Mouse (Mus musculus) MEL (cell line): Measurements from ENCODE around the gene Tgtp2.
A peak's percentile ranks its signal among the peaks of the same experiment; 100 is the strongest.

Source experiments
- EP300 ChIP-seq, 2 experiments: IDR thresholded peaks; 2 replicates each; pipeline ENCODE4 v1.6.1; 2011; ENCODE audit warnings: improper control_type of control experiment in 2 of 2, low read length in 2 of 2, low read depth in 1 of 2, mild to moderate bottlenecking in 1 of 2
- POLR2AphosphoS2 ChIP-seq: IDR thresholded peaks from 2 replicates; pipeline ENCODE4 v1.6.1; 2011; ENCODE audit warnings: low read length, improper control_type of control experiment
- TCF12 ChIP-seq: IDR thresholded peaks from 2 replicates; pipeline ENCODE4 v1.6.1; 2014; ENCODE audit warnings: low read depth, mild to moderate bottlenecking, inconsistent platforms, low read length, improper control_type of control experiment, moderate library complexity

GRCm38 (mm10) chr11:49068358-49068757, 4.4 kb upstream of the Tgtp2 start:
- TF ChIP-seq POLR2AphosphoS2 (no peak), EP300 (IDR thresholded peaks at IDR 0.05; ENCODE audit: low read depth in 1 of 2, low read length in 2 of 2) (peak; percentile 66 to 90), TCF12 (0 out of 2 replicates have a peak, but pooled peaks have one; percentile 41)
